10 mouse cellular contexts compared by ENCODE assay signal in the genomic region with DNA sequence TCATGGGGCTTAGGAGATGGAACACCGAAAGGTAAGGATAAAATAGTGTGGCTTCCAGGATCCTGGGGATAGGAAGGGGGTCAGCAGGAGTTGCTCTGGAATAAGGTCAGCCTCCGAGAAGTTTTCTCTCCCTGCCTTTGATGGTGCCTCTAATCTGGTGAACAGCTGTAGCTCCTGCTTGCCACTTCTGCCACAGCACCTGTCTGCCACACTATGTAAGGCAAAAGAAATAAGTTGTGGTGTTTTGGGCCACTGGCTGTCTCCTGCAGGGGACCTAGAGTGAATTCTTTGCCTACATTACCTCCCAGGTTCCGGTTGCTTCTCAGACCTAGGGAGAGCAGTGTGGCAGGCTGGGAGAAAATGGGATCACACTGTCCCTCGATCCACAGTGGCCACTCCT. TPM values are rescaled to one million over a fixed set of nuclear protein-coding genes. Genes with fewer than 3 reads are reported as not detected.
DNase-seq lines count a peak whose midpoint lies in the region; ATAC-seq and TF ChIP-seq lines count a peak whose summit lies in the region.
"Had no signal": no experiment of that assay in that cellular context is flagged by ENCODE, and none has a peak within 500 bp of the region (broad histone marks: within the 10 kb centered on the region; RNA-seq: fewer than 3 reads in every experiment).

No protein-coding gene starts in this region.

- H3K4me3 ChIP-seq in heart, embryonic 15.5 days = peak overlapping the region; percentile 66
- H3K4me3 ChIP-seq in midbrain, embryonic 11.5 days (ENCODE audit: low read depth, low read length) = no peak overlapping the region
- no peak overlapping the region for H3K4me3 ChIP-seq in midbrain, postnatal 0 days (ENCODE audit: low read depth, low read length)
- no peak overlapping the region for H3K4me3 ChIP-seq in forebrain, embryonic 13.5 days
- no peak overlapping the region for H3K4me3 ChIP-seq in small intestine, adult 2 months (ENCODE audit: low read depth, low read length)

- 0 out of 2 replicates have a peak, but pooled peaks cover 3% of the 10 kb centered on the region for H3K36me3 ChIP-seq in heart, embryonic 15.5 days
- no peaks in the 10 kb centered on the region for H3K36me3 ChIP-seq in midbrain, embryonic 11.5 days (ENCODE audit: control insufficient read depth, insufficient read depth, low read length)
- peaks cover 6% of the 10 kb centered on the region; the same call in 1 of the 2 replicates for H3K36me3 ChIP-seq in midbrain, postnatal 0 days (ENCODE audit: insufficient read depth, low read length)
- peaks cover 3% of the 10 kb centered on the region for H3K36me3 ChIP-seq in forebrain, embryonic 13.5 days (ENCODE audit: poor library complexity, severe bottlenecking)
- H3K36me3 ChIP-seq in small intestine, adult 2 months (ENCODE audit: control insufficient read depth, insufficient read depth, low read length) = no peaks in the 10 kb centered on the region

- peak overlapping the region; percentile 87 for H3K27ac ChIP-seq in heart, embryonic 15.5 days
- H3K27ac ChIP-seq in midbrain, embryonic 11.5 days (ENCODE audit: low read depth, low read length) = no peak overlapping the region
- H3K27ac ChIP-seq in midbrain, postnatal 0 days (ENCODE audit: low read depth, low read length) = no peak overlapping the region
- no peak overlapping the region for H3K27ac ChIP-seq in forebrain, embryonic 13.5 days
- H3K27ac ChIP-seq in small intestine, adult 2 months (ENCODE audit: insufficient read depth, low read depth, low read length) = peak overlapping the region; percentile 15; the same call in 1 of the 2 replicates

- no peaks in the 10 kb centered on the region for H3K27me3 ChIP-seq in heart, embryonic 15.5 days
- H3K27me3 ChIP-seq in midbrain, embryonic 11.5 days (ENCODE audit: control insufficient read depth, insufficient read depth, low read length) = no peaks in the 10 kb centered on the region
- H3K27me3 ChIP-seq in midbrain, postnatal 0 days (ENCODE audit: insufficient read depth, low read length) = no peaks in the 10 kb centered on the region
- no peaks in the 10 kb centered on the region for H3K27me3 ChIP-seq in forebrain, embryonic 13.5 days
- no peaks in the 10 kb centered on the region for H3K27me3 ChIP-seq in small intestine, adult 2 months (ENCODE audit: control insufficient read depth, insufficient read depth, low read length)

- H3K4me2 ChIP-seq in heart, embryonic 15.5 days = peak overlapping the region; percentile 97; the same call in 1 of the 2 replicates
- peak overlapping the region; percentile 98; the same call in 1 of the 2 replicates for H3K4me2 ChIP-seq in midbrain, embryonic 11.5 days
- no peak overlapping the region for H3K4me2 ChIP-seq in midbrain, postnatal 0 days (ENCODE audit: low read depth, low read length, poor library complexity, severe bottlenecking)
- H3K4me2 ChIP-seq in forebrain, embryonic 13.5 days = peak overlapping the region; percentile 89

- H3K9me3 ChIP-seq in heart, embryonic 15.5 days (replicated peaks) = no peaks in the 10 kb centered on the region
- no peaks in the 10 kb centered on the region for H3K9me3 ChIP-seq in midbrain, embryonic 11.5 days (ENCODE audit: control insufficient read depth, low read length)
- H3K9me3 ChIP-seq in midbrain, postnatal 0 days (ENCODE audit: low read length) = no peaks in the 10 kb centered on the region
- H3K9me3 ChIP-seq in forebrain, embryonic 13.5 days (replicated peaks) = no peaks in the 10 kb centered on the region

- intact Hi-C loops in heart, postnatal 10 days (cut with DNase I) = loop anchor here (2.0 to 5.0 kb wide), 3 partner anchors 14 to 84 kb away; a partner anchor contains a TSS

- no peak for DNase-seq in heart, postnatal 10 days
- DNase-seq in midbrain, embryonic 11.5 days (ENCODE audit: low spot score, missing footprints) = no peak
- no peak for DNase-seq in midbrain, postnatal 0 days (ENCODE audit: low spot score)
- no peak for DNase-seq in ovary, postnatal 36 days (ENCODE audit: low spot score)
- DNase-seq: cerebellum, postnatal 25 days; gastrocnemius, postnatal 14 days had no signal

- no peak for TF ChIP-seq POLR2A in small intestine, adult 2 months (IDR thresholded peaks at IDR 0.05; ENCODE audit: low read depth, low read length)

- peak overlapping the region; percentile 69 for H3K9ac ChIP-seq in heart, embryonic 15.5 days
- H3K9ac ChIP-seq in midbrain, embryonic 11.5 days (ENCODE audit: low read length) = peak overlapping the region; percentile 68
- H3K9ac ChIP-seq in midbrain, postnatal 0 days (replicated peaks; ENCODE audit: low read length, poor library complexity, severe bottlenecking) = no peak overlapping the region
- H3K9ac ChIP-seq in forebrain, embryonic 13.5 days = peak overlapping the region; percentile 66; the same call in 1 of the 2 replicates

- 65% methylated on average over 4 of the region's 4 CpGs for WGBS in heart, embryonic 15.5 days
- 69% methylated on average over 4 of the region's 4 CpGs for WGBS in midbrain, embryonic 11.5 days
- WGBS in midbrain, postnatal 0 days = 77% methylated on average over 4 of the region's 4 CpGs
- WGBS in forebrain, embryonic 13.5 days = 78% methylated on average over 4 of the region's 4 CpGs
- 78% methylated on average over 4 of the region's 4 CpGs for WGBS in small intestine, adult 2 months

- TF ChIP-seq CTCF in midbrain, postnatal 0 days (IDR thresholded peaks at IDR 0.05) = no peak
- no peak for TF ChIP-seq CTCF in small intestine, adult 2 months (IDR thresholded peaks at IDR 0.05; ENCODE audit: extremely low read depth, insufficient read length, insufficient replicate concordance, low read depth, low read length)

- peaks cover 12% of the 10 kb centered on the region for H3K4me1 ChIP-seq in heart, embryonic 15.5 days (replicated peaks)
- peaks cover 7% of the 10 kb centered on the region; the same call in 1 of the 2 replicates for H3K4me1 ChIP-seq in midbrain, embryonic 11.5 days (ENCODE audit: control insufficient read depth, insufficient read depth, low read length)
- H3K4me1 ChIP-seq in midbrain, postnatal 0 days (ENCODE audit: insufficient read depth, low read length) = peaks cover 4% of the 10 kb centered on the region; the same call in 1 of the 2 replicates
- H3K4me1 ChIP-seq in forebrain, embryonic 13.5 days = peaks cover 19% of the 10 kb centered on the region
- H3K4me1 ChIP-seq in small intestine, adult 2 months (ENCODE audit: control insufficient read depth, insufficient read depth, insufficient read length, low read length) = peaks cover 2% of the 10 kb centered on the region; the same call in 1 of the 2 replicates

- ATAC-seq in heart, embryonic 15.5 days (replicated peaks; ENCODE audit: insufficient number of reproducible peaks, insufficient read depth, low FRiP score, low read depth) = no peak
- ATAC-seq in midbrain, embryonic 11.5 days (ENCODE audit: low FRiP score) = no peak
- ATAC-seq in midbrain, postnatal 0 days (ENCODE audit: low FRiP score) = no peak
- ATAC-seq in forebrain, embryonic 13.5 days = no peak
- ATAC-seq in erythroblast, adult 5-6 weeks (replicated peaks; ENCODE audit: low FRiP score, poor library complexity, severe bottlenecking) = no peak

RNA-seq across cellular contexts. Expression of a gene that starts 1.3 kb away (rescaled TPM):
- 11.0 and 11.1 TPM in 2 replicates for polyA plus RNA-seq in heart, embryonic 15.5 days (2015; fragmentation: Nextera tagmentation; extraction: Ambion mirVana)
- total RNA-seq in heart, postnatal 10 days (2021) = 10 to 100 TPM; 11.4 to 12.9 TPM
- polyA plus RNA-seq in midbrain, embryonic 11.5 days (2014; fragmentation: Nextera tagmentation; extraction: Ambion mirVana) = 6.4 and 8.4 TPM in 2 replicates
- total RNA-seq in midbrain, postnatal 0 days (2014; rRNA removed) = 1.7 and 2.4 TPM in 2 replicates
- 0.73 and 1.2 TPM in 2 replicates for polyA plus RNA-seq in midbrain, postnatal 0 days (2015; fragmentation: Nextera tagmentation; extraction: Ambion mirVana)
- 5.7 and 6.7 TPM in 2 replicates for polyA plus RNA-seq in forebrain, embryonic 13.5 days (2015; fragmentation: Nextera tagmentation; extraction: Ambion mirVana)
- polyA plus RNA-seq in small intestine, adult 2 months (2012; rRNA removed) = 4.9 and 7.8 TPM in 2 replicates
- total RNA-seq in erythroblast, adult 5-6 weeks (2015; ENCODE audit: low replicate concordance) = 0.63 and 13.3 TPM in 2 replicates
- total RNA-seq in erythroblast, adult 5-6 weeks (2017; ENCODE audit: low replicate concordance) = 0.68 and 3.3 TPM in 2 replicates

RNA-seq across cellular contexts. Expression of a gene that starts 14.7 kb away (rescaled TPM):
- polyA plus RNA-seq in heart, embryonic 15.5 days (2015; fragmentation: Nextera tagmentation; extraction: Ambion mirVana) = 25.8 and 31.3 TPM in 2 replicates
- 1 to 10 TPM; 7.5 to 7.8 TPM for total RNA-seq in heart, postnatal 10 days (2021)
- polyA plus RNA-seq in midbrain, embryonic 11.5 days (2014; fragmentation: Nextera tagmentation; extraction: Ambion mirVana) = 28.0 and 30.6 TPM in 2 replicates
- 17.7 and 30.7 TPM in 2 replicates for total RNA-seq in midbrain, postnatal 0 days (2014; rRNA removed)
- polyA plus RNA-seq in midbrain, postnatal 0 days (2015; fragmentation: Nextera tagmentation; extraction: Ambion mirVana) = 23.8 and 28.9 TPM in 2 replicates
- 21.0 and 21.2 TPM in 2 replicates for polyA plus RNA-seq in forebrain, embryonic 13.5 days (2015; fragmentation: Nextera tagmentation; extraction: Ambion mirVana)
- polyA plus RNA-seq in small intestine, adult 2 months (2012; rRNA removed) = 81.4 and 175 TPM in 2 replicates
- total RNA-seq in erythroblast, adult 5-6 weeks (2015; ENCODE audit: low replicate concordance) = 7.9 TPM in 1 of 2 replicates, not detected in the other
- total RNA-seq in erythroblast, adult 5-6 weeks (2017; ENCODE audit: low replicate concordance) = 0.85 and 2.9 TPM in 2 replicates

RNA-seq across cellular contexts. Expression of a gene that starts 21.6 kb away (rescaled TPM):
- polyA plus RNA-seq in heart, embryonic 15.5 days (2015; fragmentation: Nextera tagmentation; extraction: Ambion mirVana) = 194 and 206 TPM in 2 replicates
- total RNA-seq in heart, postnatal 10 days (2021) = 100 to 1,000 TPM; 131 to 149 TPM
- polyA plus RNA-seq in midbrain, embryonic 11.5 days (2014; fragmentation: Nextera tagmentation; extraction: Ambion mirVana) = 741 and 754 TPM in 2 replicates
- total RNA-seq in midbrain, postnatal 0 days (2014; rRNA removed) = 190 and 269 TPM in 2 replicates
- 302 and 345 TPM in 2 replicates for polyA plus RNA-seq in midbrain, postnatal 0 days (2015; fragmentation: Nextera tagmentation; extraction: Ambion mirVana)
- polyA plus RNA-seq in forebrain, embryonic 13.5 days (2015; fragmentation: Nextera tagmentation; extraction: Ambion mirVana) = 587 and 610 TPM in 2 replicates
- polyA plus RNA-seq in small intestine, adult 2 months (2012; rRNA removed) = 19.2 and 40.4 TPM in 2 replicates
- 50.0 and 56.0 TPM in 2 replicates for total RNA-seq in erythroblast, adult 5-6 weeks (2015; ENCODE audit: low replicate concordance)
- 143 and 233 TPM in 2 replicates for total RNA-seq in erythroblast, adult 5-6 weeks (2017; ENCODE audit: low replicate concordance)

RNA-seq across cellular contexts. Expression of a gene that starts 30.1 kb away (rescaled TPM):
- 18.7 and 25.0 TPM in 2 replicates for polyA plus RNA-seq in heart, embryonic 15.5 days (2015; fragmentation: Nextera tagmentation; extraction: Ambion mirVana)
- total RNA-seq in heart, postnatal 10 days (2021) = 10 to 100 TPM in 1 of 2 experiments, 1 to 10 TPM in 1; 9.1 to 11.6 TPM
- 25.5 and 25.9 TPM in 2 replicates for polyA plus RNA-seq in midbrain, embryonic 11.5 days (2014; fragmentation: Nextera tagmentation; extraction: Ambion mirVana)
- total RNA-seq in midbrain, postnatal 0 days (2014; rRNA removed) = 87.3 and 96.1 TPM in 2 replicates
- polyA plus RNA-seq in midbrain, postnatal 0 days (2015; fragmentation: Nextera tagmentation; extraction: Ambion mirVana) = 76.2 and 82.7 TPM in 2 replicates
- polyA plus RNA-seq in forebrain, embryonic 13.5 days (2015; fragmentation: Nextera tagmentation; extraction: Ambion mirVana) = 50.8 and 57.2 TPM in 2 replicates
- polyA plus RNA-seq in small intestine, adult 2 months (2012; rRNA removed) = 7.5 and 8.3 TPM in 2 replicates
- 3.5 and 4.6 TPM in 2 replicates for total RNA-seq in erythroblast, adult 5-6 weeks (2015; ENCODE audit: low replicate concordance)
- total RNA-seq in erythroblast, adult 5-6 weeks (2017; ENCODE audit: low replicate concordance) = 0.09 and 0.84 TPM in 2 replicates

RNA-seq across cellular contexts. Expression of a gene that starts 45.6 kb away (rescaled TPM):
- polyA plus RNA-seq in heart, embryonic 15.5 days (2015; fragmentation: Nextera tagmentation; extraction: Ambion mirVana) = 5.0 and 6.8 TPM in 2 replicates
- total RNA-seq in heart, postnatal 10 days (2021) = 10 to 100 TPM; 25.7 to 26.7 TPM
- 5.1 and 6.0 TPM in 2 replicates for polyA plus RNA-seq in midbrain, embryonic 11.5 days (2014; fragmentation: Nextera tagmentation; extraction: Ambion mirVana)
- 88.2 and 93.2 TPM in 2 replicates for total RNA-seq in midbrain, postnatal 0 days (2014; rRNA removed)
- polyA plus RNA-seq in midbrain, postnatal 0 days (2015; fragmentation: Nextera tagmentation; extraction: Ambion mirVana) = 12.3 and 14.7 TPM in 2 replicates
- polyA plus RNA-seq in forebrain, embryonic 13.5 days (2015; fragmentation: Nextera tagmentation; extraction: Ambion mirVana) = 10.5 and 10.9 TPM in 2 replicates
- polyA plus RNA-seq in small intestine, adult 2 months (2012; rRNA removed) = 21.1 and 39.1 TPM in 2 replicates
- total RNA-seq in erythroblast, adult 5-6 weeks (2015; ENCODE audit: low replicate concordance) = 10.2 and 10.4 TPM in 2 replicates
- 12.8 and 17.0 TPM in 2 replicates for total RNA-seq in erythroblast, adult 5-6 weeks (2017; ENCODE audit: low replicate concordance)

Comparison
In these comparisons a context has a peak if more than half of its experiments do, and no peak if none do; other contexts are left out.
1. H3K27ac ChIP-seq: peak in heart, embryonic 15.5 days (single experiment) and small intestine, adult 2 months (single experiment); none in midbrain, embryonic 11.5 days (single experiment), midbrain, postnatal 0 days (single experiment) and forebrain, embryonic 13.5 days (single experiment).